Mouse (Mus musculus): ENCODE results near the gene Bcar3. TPM values are rescaled to one million over a fixed set of nuclear protein-coding genes. Genes with fewer than 3 reads are reported as not detected.

Bcar3 gene
- polyA plus RNA-seq, 1 experiment from 2014 or later: 2.8 TPM

GRCm38 (mm10) chr3:122312936-122313629 lies 19.1 kb downstream of the Bcar3 start:
- no peak for ATAC-seq (ENCODE audit: insufficient number of reproducible peaks, insufficient read depth, low FRiP score, low read depth)
- H3K27me3 ChIP-seq (ENCODE audit: control insufficient read depth, insufficient read depth, low read length): peaks cover 61% of the 10 kb centered on the region
- H3K9me3 ChIP-seq (ENCODE audit: control insufficient read depth, low read length): no peaks in the 10 kb centered on the region

GRCm38 (mm10) chr3:122313936-122314335 lies 20.0 kb downstream of the Bcar3 start:
- no peaks in the 10 kb centered on the region for H3K36me3 ChIP-seq (ENCODE audit: control insufficient read depth, insufficient read depth, low read length)
- no peak overlapping the region for H3K9ac ChIP-seq (ENCODE audit: low read length)
- H3K4me1 ChIP-seq (ENCODE audit: control insufficient read depth in 2 of 2, insufficient read depth in 2 of 2, low read length in 2 of 2): peaks cover 7 to 12% of the 10 kb centered on the region in 2 experiments
- H3K27ac ChIP-seq (replicated peaks in 1 of 2; ENCODE audit: control insufficient read depth in 1 of 2, insufficient read depth in 1 of 2, low read depth in 2 of 2, low read length in 2 of 2): no peak overlapping the region
- H3K9me3 ChIP-seq (ENCODE audit: control insufficient read depth, low read length): no peaks in the 10 kb centered on the region
- H3K4me2 ChIP-seq (ENCODE audit: low read length): no peak overlapping the region
- no peak overlapping the region for H3K4me3 ChIP-seq (ENCODE audit: control insufficient read depth in 1 of 2, insufficient read depth in 1 of 2, low read depth in 1 of 2, low read length in 2 of 2)
- peaks cover 65% of the 10 kb centered on the region for H3K27me3 ChIP-seq (ENCODE audit: control insufficient read depth, insufficient read depth, low read length)
- ATAC-seq (ENCODE audit: insufficient number of reproducible peaks, insufficient read depth, low FRiP score, low read depth): no peak
- 15% methylated on average over 7 of the region's 7 CpGs for WGBS

More at GRCm38 (mm10) chr3:122312936-122313629, 19.1 kb downstream of the Bcar3 start:
- H3K4me3 ChIP-seq (ENCODE audit: control insufficient read depth in 1 of 2, insufficient read depth in 1 of 2, low read depth in 1 of 2, low read length in 2 of 2): no peak overlapping the region
- peaks cover 7 to 12% of the 10 kb centered on the region in 2 experiments for H3K4me1 ChIP-seq (ENCODE audit: control insufficient read depth in 2 of 2, insufficient read depth in 2 of 2, low read length in 2 of 2)
- H3K9ac ChIP-seq (ENCODE audit: low read length): no peak overlapping the region
- no peaks in the 10 kb centered on the region for H3K36me3 ChIP-seq (ENCODE audit: control insufficient read depth, insufficient read depth, low read length)
- no peak overlapping the region for H3K4me2 ChIP-seq (ENCODE audit: low read length)
- 66% methylated on average over 10 of the region's 10 CpGs for WGBS
- no peak overlapping the region for H3K27ac ChIP-seq (replicated peaks in 1 of 2; ENCODE audit: control insufficient read depth in 1 of 2, insufficient read depth in 1 of 2, low read depth in 2 of 2, low read length in 2 of 2)

- Histone ChIP-seq H3K9ac (ENCODE audit: low read length) (no peak overlapping the region), H3K4me1 (ENCODE audit: control insufficient read depth in 2 of 2, insufficient read depth in 2 of 2, low read length in 2 of 2) (peaks cover 7 to 12% of the 10 kb centered on the region in 2 experiments), H3K36me3 (ENCODE audit: control insufficient read depth, insufficient read depth, low read length) (no peaks in the 10 kb centered on the region), H3K27ac (replicated peaks in 1 of 2; ENCODE audit: control insufficient read depth in 1 of 2, insufficient read depth in 1 of 2, low read depth in 2 of 2, low read length in 2 of 2) (no peak overlapping the region), H3K4me2 (ENCODE audit: low read length) (peak overlapping the region; percentile 50), H3K4me3 (ENCODE audit: control insufficient read depth in 1 of 2, insufficient read depth in 1 of 2, low read depth in 1 of 2, low read length in 2 of 2) (peak overlapping the region in 1 of 2 experiments; percentile 3; a peak in 1 of 4 replicates), H3K27me3 (ENCODE audit: control insufficient read depth, insufficient read depth, low read length) (peaks cover 72% of the 10 kb centered on the region), H3K9me3 (ENCODE audit: control insufficient read depth, low read length) (no peaks in the 10 kb centered on the region)
- no peak for ATAC-seq (ENCODE audit: insufficient number of reproducible peaks, insufficient read depth, low FRiP score, low read depth)
- WGBS: 5% methylated on average over 11 of the region's 11 CpGs
Observed at GRCm38 (mm10) chr3:122316621-122317020, 22.7 kb downstream of the Bcar3 start.

- H3K36me3 ChIP-seq (ENCODE audit: control insufficient read depth, insufficient read depth, low read length): no peaks in the 10 kb centered on the region
- H3K4me2 ChIP-seq (ENCODE audit: low read length): no peak overlapping the region
- H3K9me3 ChIP-seq (ENCODE audit: control insufficient read depth, low read length): no peaks in the 10 kb centered on the region
- ATAC-seq (ENCODE audit: insufficient number of reproducible peaks, insufficient read depth, low FRiP score, low read depth): no peak
- no peak overlapping the region for H3K4me3 ChIP-seq (ENCODE audit: control insufficient read depth in 1 of 2, insufficient read depth in 1 of 2, low read depth in 1 of 2, low read length in 2 of 2)
- peaks cover 7 to 12% of the 10 kb centered on the region in 2 experiments for H3K4me1 ChIP-seq (ENCODE audit: control insufficient read depth in 2 of 2, insufficient read depth in 2 of 2, low read length in 2 of 2)
- H3K27me3 ChIP-seq (ENCODE audit: control insufficient read depth, insufficient read depth, low read length): peaks cover 75% of the 10 kb centered on the region
- no peak overlapping the region for H3K27ac ChIP-seq (replicated peaks in 1 of 2; ENCODE audit: control insufficient read depth in 1 of 2, insufficient read depth in 1 of 2, low read depth in 2 of 2, low read length in 2 of 2)
- WGBS: 82% methylated on average over 6 of the region's 6 CpGs
- H3K9ac ChIP-seq (ENCODE audit: low read length): no peak overlapping the region
Observed at GRCm38 (mm10) chr3:122317339-122317738, 23.4 kb downstream of the Bcar3 start.

GRCm38 (mm10) chr3:122322226-122322625 lies 28.3 kb downstream of the Bcar3 start:
- no peak overlapping the region for H3K27ac ChIP-seq (replicated peaks in 1 of 2; ENCODE audit: control insufficient read depth in 1 of 2, insufficient read depth in 1 of 2, low read depth in 2 of 2, low read length in 2 of 2)
- H3K9me3 ChIP-seq (ENCODE audit: control insufficient read depth, low read length): no peaks in the 10 kb centered on the region
- no peak overlapping the region for H3K4me2 ChIP-seq (ENCODE audit: low read length)
- no peak for ATAC-seq (ENCODE audit: insufficient number of reproducible peaks, insufficient read depth, low FRiP score, low read depth)
- 69% methylated on average over 9 of the region's 9 CpGs for WGBS
- no peak overlapping the region for H3K4me3 ChIP-seq (ENCODE audit: control insufficient read depth in 1 of 2, insufficient read depth in 1 of 2, low read depth in 1 of 2, low read length in 2 of 2)
- H3K4me1 ChIP-seq (ENCODE audit: control insufficient read depth in 2 of 2, insufficient read depth in 2 of 2, low read length in 2 of 2): no peaks in the 10 kb centered on the region; a peak in 1 of 4 replicates
- H3K27me3 ChIP-seq (ENCODE audit: control insufficient read depth, insufficient read depth, low read length): peaks cover 74% of the 10 kb centered on the region
- H3K9ac ChIP-seq (ENCODE audit: low read length): no peak overlapping the region
- no peaks in the 10 kb centered on the region for H3K36me3 ChIP-seq (ENCODE audit: control insufficient read depth, insufficient read depth, low read length)

GRCm38 (mm10) chr3:122323841-122324240 lies 29.9 kb downstream of the Bcar3 start:
- Histone ChIP-seq H3K9me3 (ENCODE audit: control insufficient read depth, low read length) (no peaks in the 10 kb centered on the region), H3K4me2 (ENCODE audit: low read length) (no peak overlapping the region), H3K4me3 (ENCODE audit: control insufficient read depth in 1 of 2, insufficient read depth in 1 of 2, low read depth in 1 of 2, low read length in 2 of 2) (no peak overlapping the region), H3K27ac (replicated peaks in 1 of 2; ENCODE audit: control insufficient read depth in 1 of 2, insufficient read depth in 1 of 2, low read depth in 2 of 2, low read length in 2 of 2) (no peak overlapping the region), H3K27me3 (ENCODE audit: control insufficient read depth, insufficient read depth, low read length) (peaks cover 66% of the 10 kb centered on the region), H3K4me1 (ENCODE audit: control insufficient read depth in 2 of 2, insufficient read depth in 2 of 2, low read length in 2 of 2) (no peaks in the 10 kb centered on the region; a peak in 1 of 4 replicates), H3K9ac (ENCODE audit: low read length) (no peak overlapping the region), H3K36me3 (ENCODE audit: control insufficient read depth, insufficient read depth, low read length) (no peaks in the 10 kb centered on the region)
- no peak for ATAC-seq (ENCODE audit: insufficient number of reproducible peaks, insufficient read depth, low FRiP score, low read depth)
- 74% methylated on average over 6 of the region's 6 CpGs for WGBS

- Histone ChIP-seq H3K4me3 (ENCODE audit: control insufficient read depth in 1 of 2, insufficient read depth in 1 of 2, low read depth in 1 of 2, low read length in 2 of 2) (no peak overlapping the region), H3K4me2 (ENCODE audit: low read length) (no peak overlapping the region), H3K36me3 (ENCODE audit: control insufficient read depth, insufficient read depth, low read length) (no peaks in the 10 kb centered on the region), H3K9ac (ENCODE audit: low read length) (no peak overlapping the region), H3K4me1 (ENCODE audit: control insufficient read depth in 2 of 2, insufficient read depth in 2 of 2, low read length in 2 of 2) (no peaks in the 10 kb centered on the region; a peak in 1 of 4 replicates), H3K27me3 (ENCODE audit: control insufficient read depth, insufficient read depth, low read length) (peaks cover 65% of the 10 kb centered on the region), H3K9me3 (ENCODE audit: control insufficient read depth, low read length) (no peaks in the 10 kb centered on the region), H3K27ac (replicated peaks in 1 of 2; ENCODE audit: control insufficient read depth in 1 of 2, insufficient read depth in 1 of 2, low read depth in 2 of 2, low read length in 2 of 2) (no peak overlapping the region)
- WGBS: 89% methylated on average over 3 of the region's 3 CpGs
- ATAC-seq (ENCODE audit: insufficient number of reproducible peaks, insufficient read depth, low FRiP score, low read depth): no peak
Observed at GRCm38 (mm10) chr3:122324528-122324927, 30.6 kb downstream of the Bcar3 start.

GRCm38 (mm10) chr3:122330484-122330883 lies 36.5 kb downstream of the Bcar3 start:
- H3K4me2 ChIP-seq (ENCODE audit: low read length): no peak overlapping the region
- peaks cover 7 to 8% of the 10 kb centered on the region in 2 experiments; a peak in 3 of 4 replicates for H3K4me1 ChIP-seq (ENCODE audit: control insufficient read depth in 2 of 2, insufficient read depth in 2 of 2, low read length in 2 of 2)
- no peaks in the 10 kb centered on the region for H3K36me3 ChIP-seq (ENCODE audit: control insufficient read depth, insufficient read depth, low read length)
- no peaks in the 10 kb centered on the region for H3K9me3 ChIP-seq (ENCODE audit: control insufficient read depth, low read length)
- H3K9ac ChIP-seq (ENCODE audit: low read length): no peak overlapping the region
- ATAC-seq (ENCODE audit: insufficient number of reproducible peaks, insufficient read depth, low FRiP score, low read depth): no peak
- WGBS: 57% methylated on average over 12 of the region's 12 CpGs
- no peak overlapping the region for H3K4me3 ChIP-seq (ENCODE audit: control insufficient read depth in 1 of 2, insufficient read depth in 1 of 2, low read depth in 1 of 2, low read length in 2 of 2)
- peaks cover 59% of the 10 kb centered on the region for H3K27me3 ChIP-seq (ENCODE audit: control insufficient read depth, insufficient read depth, low read length)
- H3K27ac ChIP-seq (replicated peaks in 1 of 2; ENCODE audit: control insufficient read depth in 1 of 2, insufficient read depth in 1 of 2, low read depth in 2 of 2, low read length in 2 of 2): no peak overlapping the region

Measured in heart, embryonic 14.5 days (tissue).